Mouse (Mus musculus) adipocyte (in vitro differentiated cells): ENCODE data around the gene Serinc2.
A peak's percentile ranks its signal among the peaks of the same experiment; 100 is the strongest.
"Not testable (repeated sequence)": the region's sequence is repeated elsewhere in the genome, so short reads cannot be mapped to it uniquely, and the experiment has no call there.

Source experiments
- DNase-seq: peaks from one replicate; pipeline ENCODE4 v3.0.0-alpha.2; 2016; ENCODE audit warnings: low spot score

Gene Serinc2

DNA sequence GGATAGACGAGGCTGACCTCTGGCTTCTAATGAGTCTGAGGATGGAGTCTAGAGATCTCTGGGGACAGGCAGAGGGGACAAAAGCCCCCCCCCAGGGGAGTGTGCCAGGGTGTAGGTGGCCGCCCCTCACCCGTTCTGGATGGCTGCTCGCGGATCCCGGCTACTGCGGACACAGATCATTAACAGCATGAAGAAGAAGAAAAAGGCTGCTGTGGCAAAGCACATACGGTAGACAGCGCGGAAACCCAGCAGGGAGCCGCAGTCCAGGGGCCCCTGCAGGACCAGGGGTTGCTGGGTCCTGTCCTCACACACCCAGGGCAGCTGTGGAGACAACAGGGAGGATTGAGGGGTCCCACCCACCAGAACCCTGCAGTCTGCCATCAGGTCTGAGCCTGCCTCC is 14.9 kb downstream of the Serinc2 start:
- no peak for DNase-seq

DNA sequence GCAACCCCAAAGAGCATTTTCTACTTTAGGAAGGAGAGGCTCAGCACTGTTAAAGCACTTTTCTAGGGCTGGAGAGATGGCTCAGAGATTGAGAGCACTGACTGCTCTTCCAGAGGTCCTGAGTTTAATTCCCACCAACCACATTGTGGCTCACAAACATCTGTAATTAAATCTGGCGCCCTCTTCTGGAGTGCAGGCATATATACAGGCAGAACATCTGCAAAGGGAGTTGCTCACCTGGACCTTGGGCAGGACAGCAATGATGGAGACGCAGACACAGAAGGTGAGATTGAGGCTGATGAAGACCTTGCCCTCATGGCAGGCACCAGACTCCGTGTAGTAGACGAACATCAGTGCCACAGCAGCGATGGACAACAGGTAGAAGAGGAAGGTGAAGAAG is 18.6 kb downstream of the Serinc2 start:
- no peak for DNase-seq

DNA sequence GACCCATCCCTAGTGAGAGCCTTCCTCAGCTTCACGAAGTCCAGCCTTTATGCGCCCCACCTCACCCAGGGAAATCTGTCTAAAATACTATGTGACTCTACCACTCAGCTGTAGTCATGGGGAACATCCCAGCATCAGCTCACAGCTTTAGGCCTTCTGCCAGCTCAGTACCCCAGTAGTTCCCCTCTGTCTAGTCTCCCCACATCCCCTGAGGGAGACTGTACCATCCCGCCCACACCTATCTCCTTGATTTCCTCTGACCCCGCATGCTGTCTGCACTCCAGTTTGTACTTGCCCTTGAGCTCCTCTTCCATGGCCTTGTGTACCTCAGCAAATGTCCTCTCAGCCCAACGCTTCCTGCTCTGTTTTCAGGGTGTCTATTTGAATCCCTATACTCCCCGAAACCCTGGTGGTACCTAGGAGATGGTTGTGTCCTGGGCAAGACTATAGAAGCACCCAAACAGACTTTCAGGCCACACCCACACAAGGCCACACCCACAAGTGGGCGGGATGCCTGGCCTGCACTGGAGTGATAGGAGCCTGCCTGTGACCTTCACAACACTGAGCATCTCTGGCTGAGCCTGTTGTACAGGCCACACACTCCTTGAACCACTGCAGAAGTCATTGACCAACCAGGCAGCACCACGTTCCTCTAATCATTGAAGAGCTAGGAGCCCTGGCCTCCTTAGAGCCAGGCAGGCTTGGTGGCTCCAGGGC is 26.4 kb downstream of the Serinc2 start:
- DNase-seq, result no peak

DNA sequence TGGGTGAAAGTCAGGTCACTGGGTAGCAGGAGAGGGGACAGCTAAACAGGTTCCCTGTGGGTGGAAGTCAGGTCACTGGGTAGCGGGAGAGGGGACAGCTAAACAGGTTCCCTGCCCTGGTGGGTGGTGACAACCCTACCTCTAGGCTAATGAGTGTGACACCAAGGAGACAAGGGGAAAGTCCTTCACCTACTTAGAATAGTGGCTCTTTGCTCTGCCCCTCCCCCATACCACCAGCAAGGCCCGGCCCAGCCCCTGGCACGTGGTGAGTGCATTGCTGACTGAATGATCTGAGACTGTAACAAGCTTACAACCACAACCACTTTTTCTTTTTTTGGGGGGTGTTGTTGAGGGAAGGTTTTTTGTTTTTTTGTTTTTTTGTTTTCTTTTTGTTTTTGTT is 27.2 kb downstream of the Serinc2 start:
- DNase-seq, result no peak

DNA sequence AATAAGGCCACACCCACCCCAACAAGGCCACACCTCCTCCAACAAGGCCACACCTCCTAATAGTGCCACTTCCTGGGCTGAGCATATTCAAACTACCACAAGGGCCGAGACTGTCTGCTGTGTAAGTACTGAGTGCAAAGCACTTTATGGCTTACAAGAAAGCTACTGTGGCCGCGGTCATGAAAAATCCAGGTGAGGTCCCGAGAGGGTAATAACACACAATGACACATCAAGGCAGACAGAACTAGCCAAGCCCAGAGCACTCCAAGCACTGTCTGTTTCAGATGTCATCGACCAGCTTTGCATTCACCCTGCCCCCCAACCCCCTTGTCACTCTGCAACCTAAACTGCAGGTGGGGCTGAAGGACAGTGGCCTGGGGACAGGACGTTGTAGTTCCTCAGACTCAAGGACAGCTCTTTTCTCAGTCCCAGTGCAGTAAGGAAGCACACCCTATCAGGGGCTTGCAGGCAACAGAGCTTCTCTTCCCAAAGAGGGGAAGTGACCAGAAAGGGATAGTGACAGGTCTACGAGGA is 27.8 kb downstream of the Serinc2 start:
- no peak for DNase-seq

DNA sequence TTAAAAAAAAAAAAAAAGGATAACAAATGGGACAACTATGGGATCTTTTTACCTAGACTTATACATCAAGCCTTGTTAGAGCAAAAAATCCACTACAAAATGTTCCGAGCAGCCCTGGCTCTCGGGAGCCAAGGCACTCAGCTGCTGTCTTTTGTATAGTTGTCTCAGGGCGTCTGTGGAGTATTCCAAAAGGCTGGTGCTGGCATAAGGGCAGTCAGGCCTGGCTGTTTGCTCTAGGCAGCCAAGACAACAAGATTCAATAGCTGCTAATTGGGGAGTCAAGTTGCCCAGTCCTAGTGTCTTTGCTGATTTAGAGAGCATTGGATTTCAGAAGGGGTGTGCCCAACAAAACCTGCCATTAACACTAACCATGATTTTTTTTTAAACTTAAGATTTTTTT is 30.4 kb downstream of the Serinc2 start:
- DNase-seq, result no peak

DNA sequence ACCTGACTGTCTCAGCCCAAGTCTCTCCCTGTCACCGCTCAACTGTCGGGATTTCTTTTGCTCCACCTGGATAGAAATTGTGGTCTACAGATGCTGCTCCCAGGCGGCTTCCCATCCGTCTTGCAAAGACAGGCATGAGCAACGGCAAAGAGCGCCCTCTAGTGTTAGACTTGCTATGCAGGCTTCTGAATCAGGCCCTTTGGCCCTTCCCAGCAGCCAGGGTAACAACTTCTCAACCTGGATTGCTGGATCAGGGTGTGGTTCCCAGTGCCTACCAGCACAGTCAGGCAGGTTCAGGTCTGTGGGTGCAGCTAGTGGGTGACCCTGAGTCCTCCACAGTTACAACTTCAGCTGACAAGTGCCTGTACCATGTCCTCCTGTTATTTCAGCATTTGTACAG is 32.9 kb downstream of the Serinc2 start:
- DNase-seq, result peak; percentile 81

DNA sequence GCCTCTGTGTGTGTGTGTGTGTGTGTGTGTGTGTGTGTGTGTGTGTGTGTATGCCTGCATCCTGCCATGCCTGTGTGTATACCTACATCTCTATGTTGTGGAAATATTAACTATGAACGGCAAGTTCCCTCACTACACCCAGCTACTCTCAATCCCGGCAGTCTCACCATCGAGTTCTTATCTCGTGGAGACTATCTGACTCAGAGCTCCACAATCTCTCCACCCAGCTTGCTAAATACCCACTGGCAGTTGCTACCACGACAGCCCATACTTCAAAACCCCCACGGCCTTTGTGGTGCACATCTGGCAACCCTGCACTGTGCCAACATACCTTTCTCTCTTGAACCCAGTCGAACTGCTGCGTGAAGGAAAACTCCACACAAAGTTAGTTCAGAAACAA is 34.3 kb downstream of the Serinc2 start:
- DNase-seq, result no peak

DNA sequence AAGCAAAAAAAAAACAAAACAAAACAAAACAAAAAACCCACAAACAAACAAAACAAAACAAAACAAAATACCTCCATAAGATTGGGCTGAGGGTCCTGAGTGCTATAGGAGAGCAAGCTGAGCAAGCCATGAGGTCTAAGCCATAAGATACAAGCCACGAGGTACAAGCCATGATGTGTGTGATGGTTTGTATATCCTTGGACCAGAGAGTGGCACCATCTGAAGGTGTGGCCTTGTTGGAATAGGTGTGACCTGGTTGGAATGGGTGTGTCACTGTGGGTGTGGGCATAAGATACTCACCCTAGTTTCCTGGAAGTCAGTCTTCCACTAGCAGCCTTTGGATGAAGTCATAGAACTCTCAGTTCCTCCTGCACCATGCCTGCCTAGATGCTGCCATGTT is 35.4 kb downstream of the Serinc2 start:
- DNase-seq, result not testable (repeated sequence)

DNA sequence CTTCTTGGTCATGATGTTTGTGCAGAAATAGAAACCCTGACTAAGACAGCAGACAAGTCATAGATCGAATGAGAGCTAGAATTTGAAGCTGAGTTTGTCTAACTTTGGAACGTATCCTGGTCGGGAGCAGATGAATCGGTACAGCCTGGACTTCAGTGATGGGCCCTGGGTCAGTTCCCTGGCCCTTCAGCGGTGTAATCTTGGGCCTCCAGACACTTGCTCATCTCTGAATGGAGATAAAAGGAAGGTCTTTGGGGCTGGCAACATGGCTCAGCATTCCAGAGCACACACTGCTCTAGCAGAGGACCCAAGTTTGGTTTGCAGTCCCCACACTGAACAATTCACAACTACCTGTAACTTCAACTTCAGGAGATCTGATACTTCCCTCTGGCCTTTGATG is 36.0 kb downstream of the Serinc2 start:
- no peak for DNase-seq

DNA sequence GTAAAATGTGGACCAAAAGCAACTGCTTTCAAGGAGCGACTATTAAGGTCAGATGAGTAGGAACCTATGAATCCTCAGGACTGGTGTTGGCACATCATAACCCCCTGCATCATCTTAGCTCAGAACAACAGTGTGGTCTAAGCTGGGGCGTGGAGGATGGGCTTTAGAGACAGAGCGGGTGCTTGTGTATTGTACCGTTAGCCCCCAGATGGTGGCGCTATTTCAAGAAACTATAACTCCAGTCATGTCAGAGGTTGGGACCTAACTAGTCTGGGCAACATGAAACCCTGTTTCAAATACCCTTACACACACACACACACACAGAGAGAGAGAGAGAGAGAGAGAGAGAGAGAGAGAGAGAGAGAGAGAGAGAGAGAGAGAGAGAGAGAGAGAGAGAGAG is 38.3 kb downstream of the Serinc2 start:
- DNase-seq, result peak; percentile 6

DNA sequence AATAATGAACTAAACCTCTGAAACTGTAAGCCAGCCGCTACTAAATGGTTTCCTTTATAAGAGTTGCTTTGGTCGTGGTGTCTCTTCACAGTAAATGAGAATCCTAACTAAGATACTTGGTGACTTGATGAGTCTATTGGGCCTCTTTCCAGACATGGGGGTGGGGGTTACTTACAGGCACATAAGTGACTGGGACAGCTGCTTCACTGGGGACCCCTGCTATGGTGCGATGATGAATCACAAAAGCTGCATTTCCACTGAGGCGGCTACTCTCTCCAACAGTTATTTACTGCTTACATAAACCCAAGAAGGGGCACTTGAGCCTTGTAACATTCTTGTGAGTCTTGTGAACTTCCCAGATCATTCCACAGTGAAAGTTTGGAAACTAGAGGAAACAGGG is 41.4 kb downstream of the Serinc2 start:
- DNase-seq, result no peak

DNA sequence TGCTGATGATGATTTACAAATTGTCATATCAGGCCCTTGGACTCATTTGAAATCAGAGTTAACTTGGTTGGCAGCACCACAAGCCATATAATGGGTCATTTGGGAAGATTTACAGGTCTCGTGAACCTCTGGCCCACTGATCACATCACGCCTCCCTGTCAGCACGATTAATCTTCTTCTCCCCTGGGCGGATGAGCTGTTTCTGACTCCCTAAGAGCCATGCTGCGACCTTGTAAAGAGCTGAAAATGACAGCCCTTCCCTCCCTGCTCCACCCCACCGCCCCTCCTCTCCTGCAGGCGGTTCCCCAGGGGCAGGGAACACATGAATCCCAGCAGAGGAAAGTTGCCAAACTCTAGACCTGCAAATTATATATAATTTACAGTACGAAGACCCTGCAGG is 42.6 kb downstream of the Serinc2 start:
- DNase-seq, result no peak

DNA sequence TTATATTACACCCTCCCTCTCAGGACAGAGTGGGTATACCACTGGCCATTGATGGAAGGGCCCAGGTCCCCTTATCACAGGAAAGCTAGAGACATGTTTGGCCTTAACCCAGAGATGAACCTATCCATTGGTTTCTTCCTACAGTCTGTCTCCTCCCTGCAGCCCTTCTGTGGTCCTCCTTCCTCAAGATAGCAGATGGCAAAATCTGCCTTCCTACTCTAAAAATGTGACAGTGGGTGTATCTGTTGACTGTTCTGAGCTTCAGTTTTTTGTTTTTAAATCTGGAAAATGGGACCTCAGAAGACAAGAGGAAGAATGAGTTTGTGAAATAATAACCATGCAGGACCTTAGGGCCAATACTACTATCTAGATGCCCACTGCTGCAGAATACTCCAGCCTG is 54.9 kb downstream of the Serinc2 start:
- DNase-seq, result no peak

DNA sequence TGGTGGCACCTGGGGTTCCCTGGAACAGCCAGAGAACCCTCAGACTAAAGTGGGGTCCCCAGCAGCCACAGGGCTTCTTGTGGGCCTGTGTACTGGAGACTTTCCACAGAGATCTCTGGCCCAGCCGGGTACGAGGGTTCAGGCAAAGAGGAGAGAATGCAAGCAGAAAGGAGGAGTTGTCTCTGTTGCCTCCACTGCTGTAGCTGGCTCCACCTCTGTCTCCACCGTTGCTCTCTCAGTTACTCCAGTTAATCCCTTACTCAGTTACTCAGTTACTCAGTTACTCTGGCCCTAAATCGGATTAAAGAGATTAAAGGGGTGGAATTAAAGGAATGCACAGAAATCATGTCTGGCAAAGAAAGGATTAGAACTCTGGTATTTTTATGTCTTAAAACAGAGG is 56.8 kb downstream of the Serinc2 start, which contains the start of gene Gm853:
Gm853 (minus strand) TSS at position 223 of the 400 bp plus-strand sequence.
- DNase-seq, result no peak

DNA sequence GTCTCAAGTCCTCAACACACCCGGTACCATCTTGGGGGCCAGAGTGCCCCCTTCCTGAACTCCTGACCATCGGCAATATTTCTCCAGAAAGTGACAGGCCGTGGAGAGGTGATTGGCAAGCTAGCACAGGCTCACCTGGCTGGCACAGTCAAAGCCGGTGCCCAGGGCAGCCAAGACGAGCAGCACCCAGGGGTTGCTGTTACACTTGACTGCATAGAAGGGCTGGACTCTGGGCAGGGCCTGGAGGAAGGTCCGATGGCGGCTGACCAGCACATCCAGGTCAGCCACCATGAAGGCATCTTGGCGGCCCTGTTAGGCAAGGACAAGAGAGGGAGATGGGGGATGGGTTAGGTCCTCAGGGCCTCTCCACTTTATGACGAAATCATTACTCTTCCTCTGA is 58.8 kb downstream of the Serinc2 start:
- no peak for DNase-seq

DNA sequence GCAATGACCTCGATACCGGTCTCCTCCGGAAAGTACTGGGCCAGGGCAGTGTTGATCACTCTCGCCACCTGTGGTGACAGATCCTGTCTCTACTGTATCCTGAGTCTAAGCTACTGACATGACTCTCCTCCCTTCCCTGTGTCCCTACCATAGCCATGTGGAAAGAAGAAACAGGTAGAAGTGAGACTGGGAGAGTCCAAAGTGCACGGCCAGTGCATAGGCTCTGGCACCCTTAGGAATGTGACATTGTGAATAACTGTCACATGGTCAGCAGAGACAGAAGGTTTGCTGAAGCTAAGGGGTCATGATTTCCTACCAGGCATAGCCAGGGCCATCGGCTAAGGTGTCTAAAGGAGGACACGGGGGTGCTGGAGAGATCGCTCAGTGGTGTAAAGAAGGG is 63.6 kb downstream of the Serinc2 start:
- DNase-seq, result no peak

DNA sequence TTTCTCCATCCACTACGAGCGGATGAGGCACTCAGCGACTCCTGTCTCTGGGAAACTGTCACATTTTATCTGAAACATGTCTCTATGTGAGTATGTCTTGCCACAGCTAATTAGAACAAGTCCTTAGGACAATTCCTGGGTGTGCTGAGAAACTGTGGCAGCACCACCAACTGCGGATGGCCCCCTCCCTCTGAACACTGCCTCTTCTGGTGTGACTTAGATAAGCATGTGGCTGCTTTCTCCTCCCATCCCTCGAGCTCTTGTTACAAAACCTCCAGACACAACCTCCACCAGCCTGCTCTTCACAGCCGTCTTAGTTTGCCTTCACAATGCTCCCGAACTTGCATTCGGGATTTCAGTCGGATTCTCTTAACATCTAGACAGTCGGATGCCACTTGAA is 65.1 kb downstream of the Serinc2 start:
- no peak for DNase-seq

DNA sequence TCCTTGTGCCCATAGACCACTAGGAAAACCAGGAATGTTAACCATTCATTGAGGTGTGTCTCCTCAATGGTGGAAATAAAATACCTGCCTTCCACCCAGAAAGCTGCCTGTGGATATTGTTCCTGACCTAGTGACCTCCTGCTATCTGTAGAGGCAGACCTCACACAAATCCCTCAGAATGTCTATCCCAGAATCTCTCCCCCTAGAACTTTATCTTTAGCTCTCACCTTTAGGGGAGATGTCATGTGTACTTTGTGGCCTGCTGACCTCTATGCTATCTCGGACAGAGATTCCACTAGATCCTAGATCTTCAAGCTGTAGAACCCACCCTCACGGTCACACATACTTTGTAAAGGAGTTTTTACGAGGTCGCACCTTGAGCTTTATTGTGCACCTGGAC is 65.8 kb downstream of the Serinc2 start:
- DNase-seq, result no peak

DNA sequence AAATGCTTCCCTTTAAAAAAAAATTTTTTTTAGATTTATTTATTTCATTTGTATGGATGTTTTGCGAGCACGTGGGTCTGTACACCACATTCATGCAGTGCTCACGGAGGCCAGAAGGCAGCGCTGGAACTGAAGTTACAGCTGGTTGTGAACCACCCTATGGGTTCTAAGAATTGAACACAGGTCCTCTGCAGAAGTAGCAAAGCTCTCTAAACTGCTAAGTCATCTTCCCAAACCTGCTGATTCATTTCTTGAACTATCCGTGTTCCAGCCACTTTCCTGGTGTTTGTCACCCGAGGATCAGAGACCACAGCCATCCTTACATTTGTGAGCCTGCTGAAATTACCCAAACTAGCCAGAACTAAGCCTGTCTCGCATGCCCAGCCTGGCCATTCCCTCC is 66.6 kb downstream of the Serinc2 start:
- DNase-seq, result no peak

DNA sequence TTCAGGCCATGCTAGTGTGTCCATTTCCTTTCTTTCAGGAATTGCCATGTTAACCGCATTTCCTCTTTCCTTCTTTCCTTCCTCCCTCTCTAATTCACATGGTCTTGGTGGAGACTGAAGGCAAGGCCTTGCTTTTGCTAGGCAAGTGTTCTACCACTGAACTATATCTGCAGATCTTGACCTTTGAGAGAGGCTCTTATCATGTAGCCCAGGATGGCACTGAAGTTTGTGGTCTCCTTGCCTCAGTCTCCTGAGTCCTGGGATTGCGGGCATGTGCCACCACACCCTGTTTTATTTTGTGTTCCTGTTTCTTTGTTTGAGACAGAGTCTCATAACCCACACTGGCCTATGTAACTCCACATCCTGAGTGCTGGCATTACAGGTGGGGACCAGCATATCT is 67.1 kb downstream of the Serinc2 start:
- DNase-seq, result no peak
